25 mouse cellular contexts compared by ENCODE assay signal in genomic region chr10:101422562-101422961, GRCm38 (mm10).
DNase-seq lines count a peak whose midpoint lies in the region; ATAC-seq lines count a peak whose summit lies in the region.
"Had no signal": no experiment of that assay in that cellular context is flagged by ENCODE, and none has a peak within 500 bp of the region (broad histone marks: within the 10 kb centered on the region; RNA-seq: fewer than 3 reads in every experiment).

No protein-coding gene starts in this region.

- no peak overlapping the region for H3K27ac ChIP-seq in forebrain, embryonic 11.5 days (ENCODE audit: low read depth, low read length)
- H3K27ac ChIP-seq in forebrain, embryonic 10.5 days, result no peak overlapping the region
- H3K27ac ChIP-seq in midbrain, embryonic 13.5 days, result no peak overlapping the region
- H3K27ac ChIP-seq in midbrain, embryonic 16.5 days (ENCODE audit: low read length), result no peak overlapping the region
- H3K27ac ChIP-seq in forebrain, embryonic 16.5 days (ENCODE audit: low read length), result no peak overlapping the region
- H3K27ac ChIP-seq: embryonic facial prominence, embryonic 13.5 days; gastrocnemius, adult 2 months; heart, embryonic 15.5 days; intestine, embryonic 15.5 days; limb, embryonic 10.5 days; liver, embryonic 15.5 days; lung, embryonic 15.5 days had no signal

- WGBS in forebrain, embryonic 11.5 days, result 60% methylated on average over 4 of the region's 4 CpGs
- WGBS in forebrain, embryonic 10.5 days, result 74% methylated on average over 4 of the region's 4 CpGs
- 48% methylated on average over 4 of the region's 4 CpGs for WGBS in midbrain, embryonic 13.5 days
- 53% methylated on average over 4 of the region's 4 CpGs for WGBS in midbrain, embryonic 16.5 days
- WGBS in forebrain, embryonic 16.5 days, result 17% methylated on average over 4 of the region's 4 CpGs

- DNase-seq in forebrain, embryonic 11.5 days (ENCODE audit: low spot score), result no peak
- no peak for DNase-seq in forebrain, embryonic 10.5 days (ENCODE audit: extremely low spot score, low spot score)
- DNase-seq in brain, adult 2 months (ENCODE audit: low read depth, low spot score), result peak; percentile 2
- no peak for DNase-seq in left cerebral cortex, postnatal 4 days
- DNase-seq: adrenal gland, adult 8-10 months; cerebellum, adult 2 months; cerebellum, postnatal 25 days; gastrocnemius, adult 2 months; heart, postnatal 36 days; kidney, adult 8-10 months; kidney, postnatal 14 days; liver; lung, postnatal 36 days had no signal

- no peaks in the 10 kb centered on the region for H3K9me3 ChIP-seq in forebrain, embryonic 11.5 days (ENCODE audit: control insufficient read depth, low read length)
- H3K9me3 ChIP-seq in forebrain, embryonic 10.5 days, result no peaks in the 10 kb centered on the region
- H3K9me3 ChIP-seq in midbrain, embryonic 13.5 days, result no peaks in the 10 kb centered on the region
- H3K9me3 ChIP-seq in midbrain, embryonic 16.5 days (replicated peaks; ENCODE audit: control insufficient read depth, low read length, poor library complexity, severe bottlenecking), result no peaks in the 10 kb centered on the region
- no peaks in the 10 kb centered on the region for H3K9me3 ChIP-seq in forebrain, embryonic 16.5 days (ENCODE audit: control insufficient read depth, low read length)
- H3K9me3 ChIP-seq: embryonic facial prominence, embryonic 13.5 days; heart, embryonic 15.5 days; intestine, embryonic 15.5 days; limb, embryonic 10.5 days; liver, embryonic 15.5 days; lung, embryonic 15.5 days; megakaryocyte, embryonic 14.5 days had no signal

- no peaks in the 10 kb centered on the region for H3K4me1 ChIP-seq in forebrain, embryonic 11.5 days (replicated peaks; ENCODE audit: control insufficient read depth, insufficient read depth, low read length)
- H3K4me1 ChIP-seq in forebrain, embryonic 10.5 days, result no peaks in the 10 kb centered on the region
- no peaks in the 10 kb centered on the region for H3K4me1 ChIP-seq in midbrain, embryonic 13.5 days (replicated peaks)
- H3K4me1 ChIP-seq in midbrain, embryonic 16.5 days (ENCODE audit: control insufficient read depth, insufficient read depth, low read length), result no peaks in the 10 kb centered on the region
- H3K4me1 ChIP-seq in forebrain, embryonic 16.5 days (replicated peaks; ENCODE audit: control insufficient read depth, insufficient read depth, low read length), result 0 out of 2 replicates have a peak, but pooled peaks cover 2% of the 10 kb centered on the region
- H3K4me1 ChIP-seq: embryonic facial prominence, embryonic 13.5 days; heart, embryonic 15.5 days; intestine, embryonic 15.5 days; limb, embryonic 10.5 days; liver, embryonic 15.5 days; lung, embryonic 15.5 days; megakaryocyte, embryonic 14.5 days had no signal

- no peak overlapping the region for H3K9ac ChIP-seq in forebrain, embryonic 11.5 days (ENCODE audit: low read length)
- H3K9ac ChIP-seq in midbrain, embryonic 13.5 days (replicated peaks), result no peak overlapping the region
- no peak overlapping the region for H3K9ac ChIP-seq in midbrain, embryonic 16.5 days (ENCODE audit: low read depth, low read length)
- no peak overlapping the region for H3K9ac ChIP-seq in forebrain, embryonic 16.5 days (replicated peaks; ENCODE audit: low read depth, low read length)
- H3K9ac ChIP-seq: embryonic facial prominence, embryonic 13.5 days; heart, embryonic 15.5 days; intestine, embryonic 15.5 days; liver, embryonic 15.5 days; lung, embryonic 15.5 days had no signal

- H3K27me3 ChIP-seq in forebrain, embryonic 11.5 days (ENCODE audit: control insufficient read depth, insufficient read depth, low read length), result no peaks in the 10 kb centered on the region
- no peaks in the 10 kb centered on the region for H3K27me3 ChIP-seq in forebrain, embryonic 10.5 days (ENCODE audit: poor library complexity, severe bottlenecking)
- no peaks in the 10 kb centered on the region for H3K27me3 ChIP-seq in midbrain, embryonic 13.5 days
- H3K27me3 ChIP-seq in midbrain, embryonic 16.5 days (ENCODE audit: control insufficient read depth, insufficient read depth, low read depth, low read length), result no peaks in the 10 kb centered on the region
- no peaks in the 10 kb centered on the region for H3K27me3 ChIP-seq in forebrain, embryonic 16.5 days (replicated peaks; ENCODE audit: control insufficient read depth, insufficient read depth, low read length)
- H3K27me3 ChIP-seq: embryonic facial prominence, embryonic 13.5 days; heart, embryonic 15.5 days; intestine, embryonic 15.5 days; liver, embryonic 15.5 days; lung, embryonic 15.5 days; megakaryocyte, embryonic 14.5 days had no signal

- peak; percentile 23 for ATAC-seq in forebrain, embryonic 11.5 days (replicated peaks; ENCODE audit: low FRiP score)
- peak; percentile 40; the same call in 1 of the 2 replicates for ATAC-seq in midbrain, embryonic 13.5 days
- no peak for ATAC-seq in midbrain, embryonic 16.5 days
- ATAC-seq in forebrain, embryonic 16.5 days, result peak; percentile 54; the same call in 1 of the 2 replicates
- ATAC-seq: activated CD4-positive, CD25-positive, alpha-beta regulatory T cell, adult 4 months; intestine, embryonic 15.5 days had no signal

- no peak overlapping the region for H3K4me2 ChIP-seq in forebrain, embryonic 11.5 days (ENCODE audit: low read depth, low read length, severe bottlenecking)
- no peak overlapping the region for H3K4me2 ChIP-seq in midbrain, embryonic 13.5 days (replicated peaks)
- H3K4me2 ChIP-seq in midbrain, embryonic 16.5 days (ENCODE audit: low read length), result no peak overlapping the region
- no peak overlapping the region for H3K4me2 ChIP-seq in forebrain, embryonic 16.5 days (ENCODE audit: low read length)
- H3K4me2 ChIP-seq: embryonic facial prominence, embryonic 13.5 days; heart, embryonic 15.5 days; intestine, embryonic 15.5 days; liver, embryonic 15.5 days; lung, embryonic 15.5 days had no signal

- intact Hi-C loops in left cerebral cortex, postnatal 4 days (cut with DNase I), result no loop called here

- no peaks in the 10 kb centered on the region for H3K36me3 ChIP-seq in forebrain, embryonic 11.5 days (ENCODE audit: control insufficient read depth, insufficient read depth, low read length)
- H3K36me3 ChIP-seq in forebrain, embryonic 10.5 days (replicated peaks), result no peaks in the 10 kb centered on the region
- no peaks in the 10 kb centered on the region for H3K36me3 ChIP-seq in midbrain, embryonic 13.5 days
- no peaks in the 10 kb centered on the region for H3K36me3 ChIP-seq in midbrain, embryonic 16.5 days (ENCODE audit: control insufficient read depth, insufficient read depth, low read length)
- no peaks in the 10 kb centered on the region for H3K36me3 ChIP-seq in forebrain, embryonic 16.5 days (ENCODE audit: control insufficient read depth, insufficient read depth)
- H3K36me3 ChIP-seq: embryonic facial prominence, embryonic 13.5 days; heart, embryonic 15.5 days; intestine, embryonic 15.5 days; limb, embryonic 10.5 days; liver, embryonic 15.5 days; lung, embryonic 15.5 days had no signal

- H3K4me3 ChIP-seq in forebrain, embryonic 11.5 days (ENCODE audit: low read depth, low read length), result no peak overlapping the region
- no peak overlapping the region for H3K4me3 ChIP-seq in forebrain, embryonic 10.5 days
- H3K4me3 ChIP-seq in midbrain, embryonic 13.5 days (replicated peaks), result no peak overlapping the region
- H3K4me3 ChIP-seq in midbrain, embryonic 16.5 days (ENCODE audit: low read depth, low read length), result no peak overlapping the region
- H3K4me3 ChIP-seq in forebrain, embryonic 16.5 days (replicated peaks; ENCODE audit: low read length), result no peak overlapping the region
- H3K4me3 ChIP-seq: embryonic facial prominence, embryonic 13.5 days; erythroblast, embryonic 14.5 days; gastrocnemius, adult 2 months; heart, embryonic 15.5 days; intestine, embryonic 15.5 days; limb, embryonic 10.5 days; liver, embryonic 15.5 days; lung, embryonic 15.5 days; megakaryocyte, embryonic 14.5 days had no signal
